Comparison of ENCODE assay signal across 21 mouse cellular contexts in the genomic region with DNA sequence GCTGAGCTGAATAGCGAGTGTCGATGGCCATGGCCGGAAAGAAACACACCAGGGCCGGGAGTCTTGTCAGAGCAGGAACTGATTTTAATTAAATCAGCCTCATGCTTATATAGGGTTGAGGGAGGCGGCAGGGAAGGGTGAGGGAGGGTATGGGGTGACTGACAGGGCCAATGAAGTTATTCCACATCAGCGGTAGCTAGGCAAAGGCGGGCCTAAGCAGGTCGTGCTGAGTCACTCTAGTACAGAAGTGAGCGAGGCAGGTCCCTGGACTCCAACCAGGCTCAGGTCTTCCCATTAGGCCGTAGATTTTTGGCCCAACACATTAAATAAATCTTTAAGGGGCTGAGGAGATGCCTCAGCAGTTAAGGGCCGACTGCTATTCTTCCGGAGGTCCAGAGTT.
A peak's percentile ranks its signal among the peaks of the same experiment; 100 is the strongest.
DNase-seq lines count a peak whose midpoint lies in the region; ATAC-seq and TF ChIP-seq lines count a peak whose summit lies in the region.
"Had no signal": no experiment of that assay in that cellular context is flagged by ENCODE, and none has a peak within 500 bp of the region (broad histone marks: within the 10 kb centered on the region; RNA-seq: fewer than 3 reads in every experiment).

No protein-coding gene starts in this region.

- no peak overlapping the region for H3K4me2 ChIP-seq in forebrain, embryonic 12.5 days
- no peak overlapping the region for H3K4me2 ChIP-seq in forebrain, embryonic 15.5 days (replicated peaks)
- no peak overlapping the region for H3K4me2 ChIP-seq in kidney, postnatal 0 days (ENCODE audit: low read length)
- no peak overlapping the region for H3K4me2 ChIP-seq in neural tube, embryonic 13.5 days
- H3K4me2 ChIP-seq: heart, embryonic 13.5 days had no signal

- WGBS in forebrain, embryonic 12.5 days: 92% methylated on average over 12 of the region's 12 CpGs
- WGBS in forebrain, embryonic 15.5 days: 93% methylated on average over 12 of the region's 12 CpGs
- 85% methylated on average over 12 of the region's 12 CpGs for WGBS in kidney, postnatal 0 days
- 95% methylated on average over 12 of the region's 12 CpGs for WGBS in neural tube, embryonic 13.5 days

- H3K4me3 ChIP-seq in forebrain, embryonic 12.5 days (replicated peaks): no peak overlapping the region
- H3K4me3 ChIP-seq in forebrain, embryonic 15.5 days: no peak overlapping the region
- H3K4me3 ChIP-seq in kidney, postnatal 0 days (replicated peaks; ENCODE audit: low read depth, low read length): no peak overlapping the region
- no peak overlapping the region for H3K4me3 ChIP-seq in neural tube, embryonic 13.5 days
- H3K4me3 ChIP-seq: forebrain, embryonic 10.5 days; heart, embryonic 13.5 days; hindbrain, embryonic 15.5 days; layer of hippocampus, adult 2 months had no signal

- no peaks in the 10 kb centered on the region for H3K27me3 ChIP-seq in forebrain, embryonic 12.5 days
- no peaks in the 10 kb centered on the region for H3K27me3 ChIP-seq in forebrain, embryonic 15.5 days
- H3K27me3 ChIP-seq in kidney, postnatal 0 days (ENCODE audit: insufficient read depth, low read length): no peaks in the 10 kb centered on the region
- H3K27me3 ChIP-seq in neural tube, embryonic 13.5 days: no peaks in the 10 kb centered on the region
- H3K27me3 ChIP-seq: heart, embryonic 13.5 days; hindbrain, embryonic 15.5 days had no signal

- H3K4me1 ChIP-seq in forebrain, embryonic 12.5 days: peaks cover 22% of the 10 kb centered on the region
- H3K4me1 ChIP-seq in forebrain, embryonic 15.5 days: peaks cover 14% of the 10 kb centered on the region
- H3K4me1 ChIP-seq in kidney, postnatal 0 days (replicated peaks; ENCODE audit: insufficient read depth, low read length): no peaks in the 10 kb centered on the region
- peaks cover 26% of the 10 kb centered on the region for H3K4me1 ChIP-seq in neural tube, embryonic 13.5 days (replicated peaks)
- H3K4me1 ChIP-seq: heart, embryonic 13.5 days had no signal

- no peak overlapping the region for H3K27ac ChIP-seq in forebrain, embryonic 12.5 days
- H3K27ac ChIP-seq in forebrain, embryonic 15.5 days (replicated peaks): no peak overlapping the region
- H3K27ac ChIP-seq in kidney, postnatal 0 days: no peak overlapping the region
- H3K27ac ChIP-seq in neural tube, embryonic 13.5 days (replicated peaks): peak overlapping the region; percentile 89
- H3K27ac ChIP-seq: heart, embryonic 13.5 days; layer of hippocampus, adult 2 months had no signal

- no peaks in the 10 kb centered on the region for H3K36me3 ChIP-seq in forebrain, embryonic 12.5 days (replicated peaks)
- H3K36me3 ChIP-seq in forebrain, embryonic 15.5 days: no peaks in the 10 kb centered on the region
- no peaks in the 10 kb centered on the region for H3K36me3 ChIP-seq in kidney, postnatal 0 days (ENCODE audit: insufficient read depth, low read length)
- H3K36me3 ChIP-seq in neural tube, embryonic 13.5 days: no peaks in the 10 kb centered on the region
- H3K36me3 ChIP-seq: forebrain, embryonic 10.5 days; heart, embryonic 13.5 days; hindbrain, embryonic 15.5 days had no signal

- no peak for TF ChIP-seq CTCF in kidney, postnatal 0 days (IDR thresholded peaks at IDR 0.05; ENCODE audit: low read depth)

- no peak for DNase-seq in kidney, postnatal 0 days (ENCODE audit: low spot score)
- DNase-seq in kidney, postnatal 14 days: no peak
- no peak for DNase-seq in neural tube, embryonic 10.5 days (ENCODE audit: extremely low spot score, low spot score)
- no peak for DNase-seq in testis, postnatal 14 days (ENCODE audit: low spot score)
- DNase-seq: adrenal gland, postnatal 25 days; cerebellum, adult 9-10 months; heart, adult 18-20 months; heart, postnatal 14 days; kidney, postnatal 10 days; lung, postnatal 10 days; right cerebral cortex, postnatal 14 days had no signal

- no peaks in the 10 kb centered on the region; the same call in 1 of the 2 replicates for H3K9me3 ChIP-seq in forebrain, embryonic 12.5 days
- H3K9me3 ChIP-seq in forebrain, embryonic 15.5 days: no peaks in the 10 kb centered on the region
- no peaks in the 10 kb centered on the region for H3K9me3 ChIP-seq in kidney, postnatal 0 days (replicated peaks; ENCODE audit: low read length)
- no peaks in the 10 kb centered on the region for H3K9me3 ChIP-seq in neural tube, embryonic 13.5 days
- H3K9me3 ChIP-seq: forebrain, embryonic 10.5 days; heart, embryonic 13.5 days; hindbrain, embryonic 15.5 days had no signal

- 0 out of 2 replicates have a peak, but pooled peaks have one; percentile 14 for ATAC-seq in forebrain, embryonic 12.5 days (ENCODE audit: low FRiP score)
- ATAC-seq in forebrain, embryonic 15.5 days (replicated peaks): no peak
- ATAC-seq in kidney, postnatal 0 days (replicated peaks; ENCODE audit: low FRiP score, low read depth): 0 out of 2 replicates have a peak, but pooled peaks have one; percentile 33
- no peak for ATAC-seq in neural tube, embryonic 13.5 days (ENCODE audit: low read depth)
- no peak for ATAC-seq in monocyte, adult 5-6 weeks (replicated peaks; ENCODE audit: insufficient number of reproducible peaks, low FRiP score, low TSS enrichment, poor library complexity, severe bottlenecking)
- ATAC-seq: CD4-positive, CD25-positive, alpha-beta regulatory T cell, adult 4 months; intestine, embryonic 16.5 days had no signal

- H3K9ac ChIP-seq in forebrain, embryonic 12.5 days: no peak overlapping the region
- H3K9ac ChIP-seq in forebrain, embryonic 15.5 days (replicated peaks): no peak overlapping the region
- no peak overlapping the region for H3K9ac ChIP-seq in kidney, postnatal 0 days (ENCODE audit: low read depth, low read length)
- H3K9ac ChIP-seq in neural tube, embryonic 13.5 days: no peak overlapping the region
- H3K9ac ChIP-seq: heart, embryonic 13.5 days; hindbrain, embryonic 15.5 days had no signal

Comparison
In these comparisons a context has a peak if more than half of its experiments do, and no peak if none do; other contexts are left out.
1. ATAC-seq: peak in forebrain, embryonic 12.5 days (single experiment) and kidney, postnatal 0 days (single experiment); none in forebrain, embryonic 15.5 days (single experiment), neural tube, embryonic 13.5 days (single experiment) and monocyte, adult 5-6 weeks (single experiment).